Mouse (Mus musculus) brain, embryonic 14.5 days (tissue): Measurements from ENCODE around the gene Dot1l.

Experiments used
- CTCF ChIP-seq: fragments of 200-500 bp; IDR thresholded peaks from 2 replicates; pipeline ENCODE4 v1.5.1; 2012; ENCODE audit warnings: inconsistent platforms, mild to moderate bottlenecking, moderate library complexity, borderline replicate concordance; ENCODE audit not compliant: insufficient read depth, insufficient read length; ENCODE audit errors: extremely low read depth
- POLR2A ChIP-seq: fragments of 200-500 bp; IDR thresholded peaks from 2 replicates; pipeline ENCODE4 v1.6.1; 2012; ENCODE audit warnings: mild to moderate bottlenecking, inconsistent platforms, borderline replicate concordance; ENCODE audit not compliant: poor library complexity, insufficient read depth, insufficient read length, severe bottlenecking; ENCODE audit errors: extremely low read depth

DNA sequence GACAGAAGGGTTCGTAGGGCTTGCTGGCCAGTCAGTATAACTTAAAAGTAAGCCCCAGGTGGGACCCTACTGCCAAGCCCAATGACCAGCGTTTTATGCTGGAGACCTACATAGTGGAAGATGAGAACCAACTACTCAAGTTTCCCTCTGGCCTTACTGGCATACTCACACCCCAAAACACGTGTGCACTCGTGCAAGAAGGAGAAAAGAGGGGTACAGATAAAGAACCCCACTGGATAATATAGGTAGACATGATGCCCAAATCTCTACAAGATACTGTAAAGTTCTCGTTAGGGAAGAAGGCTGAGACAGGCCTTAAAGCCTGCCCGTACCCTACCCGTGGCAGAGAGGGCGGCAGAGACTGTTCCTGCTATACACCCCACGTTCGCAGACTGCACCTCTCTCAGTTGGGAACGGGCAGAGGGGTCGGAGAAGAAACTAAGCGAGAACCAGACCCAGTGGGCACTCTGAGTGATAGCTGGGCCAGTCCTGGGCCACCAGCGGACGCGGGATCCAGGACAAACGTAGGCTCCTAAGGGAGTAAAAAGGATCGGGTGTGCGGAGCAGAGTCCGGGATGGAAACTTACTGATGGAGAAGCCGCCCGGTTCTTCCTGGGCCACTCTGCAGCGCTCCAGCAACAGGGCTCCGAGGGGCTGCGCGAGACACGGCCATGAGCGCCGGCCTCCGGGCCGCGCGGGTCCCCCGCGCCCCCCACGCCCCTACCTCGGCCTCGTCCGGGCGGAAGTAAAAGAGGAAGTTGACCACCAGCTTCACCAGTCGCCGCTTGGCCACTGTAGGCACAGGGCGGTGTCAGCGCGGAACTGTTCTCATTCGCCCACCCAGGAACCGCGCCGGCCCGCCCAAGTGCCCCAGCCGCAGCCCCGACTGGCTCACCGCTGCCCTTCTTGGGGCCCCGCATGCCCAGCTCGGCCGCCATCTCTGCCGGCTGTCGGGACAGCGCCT is 42.5 kb downstream of the Dot1l start:
- no peak; the same call in 1 of the 2 replicates for TF ChIP-seq POLR2A
- TF ChIP-seq CTCF: no peak
